Mouse (Mus musculus): ENCODE results near the gene Ppp6r2.

GRCm38 (mm10) chr15:89234052-89234451 is 22.7 kb downstream of the Ppp6r2 start:
- TF ChIP-seq CTCF (IDR thresholded peaks at IDR 0.05; ENCODE audit: extremely low read depth, insufficient read length, insufficient replicate concordance, low read depth, low read length) (no peak), POLR2A (IDR thresholded peaks at IDR 0.05; ENCODE audit: low read depth, low read length) (no peak)
